Mouse (Mus musculus) forebrain, embryonic 11.5 days (tissue): ENCODE measurements at regions not wholly inside any gene's neighbourhood (a gene's known extent, or its start where the extent isn't known, plus 50 kb on each side); places are given as distances from the start of the nearest gene placed in this dataset.

Source experiments
- ATAC-seq: fragments of 200-750 bp; cut with Nextera tagmentation; replicated peaks from 2 replicates; pipeline ENCODE4 v1.8.0; 2017; ENCODE audit warnings: moderate TSS enrichment; ENCODE audit not compliant: low FRiP score
- DNase-seq: peaks from one replicate; pipeline ENCODE4 v3.0.0-alpha.2; 2017; ENCODE audit warnings: low spot score
- H3K27ac ChIP-seq: fragments of 300-500 bp; sonication (generic); 2 replicates; pipeline ENCODE4 v1.5.1; 2014; ENCODE audit warnings: low read depth, low read length
- H3K27me3 ChIP-seq: fragments of 300-500 bp; sonication (generic); 2 replicates; pipeline ENCODE4 v1.6.1; 2014; ENCODE audit warnings: mild to moderate bottlenecking, low read length, mixed read lengths; ENCODE audit not compliant: control insufficient read depth, insufficient read depth
- H3K36me3 ChIP-seq: fragments of 300-500 bp; sonication (generic); 2 replicates; pipeline ENCODE4 v1.6.1; 2014; ENCODE audit warnings: mild to moderate bottlenecking, low read length, moderate library complexity, mixed read lengths; ENCODE audit not compliant: control insufficient read depth, insufficient read depth
- H3K4me1 ChIP-seq: fragments of 300-500 bp; sonication (generic); replicated peaks from 2 replicates; pipeline ENCODE4 v1.6.1; 2014; ENCODE audit warnings: low read length, mixed read lengths; ENCODE audit not compliant: control insufficient read depth, insufficient read depth
- H3K4me2 ChIP-seq: fragments of 300-500 bp; sonication (generic); 2 replicates; pipeline ENCODE4 v1.6.1; 2014; ENCODE audit warnings: low read depth, mild to moderate bottlenecking, low read length, moderate library complexity, mixed read lengths; ENCODE audit not compliant: severe bottlenecking
- H3K4me3 ChIP-seq: fragments of 300-500 bp; sonication (generic); 2 replicates; pipeline ENCODE4 v1.5.1; 2014; ENCODE audit warnings: low read depth, low read length
- H3K9ac ChIP-seq: fragments of 300-500 bp; sonication (generic); 2 replicates; pipeline ENCODE4 v1.6.1; 2014; ENCODE audit warnings: low read length
- H3K9me3 ChIP-seq: fragments of 300-500 bp; sonication (generic); 2 replicates; pipeline ENCODE4 v1.6.1; 2016; ENCODE audit warnings: low read length, mixed read lengths; ENCODE audit not compliant: control insufficient read depth
- WGBS: fragments of 180-500 bp; shearing (Covaris S2); extraction: QIAGEN DNeasy Blood & Tissue Kit; methylation state at CpG from one replicate; pipeline ENCODE4 v1.1.7; 2014; 5-methylcytosine and 5-hydroxymethylcytosine counted together

GRCm38 (mm10) chr7:138758386-138758785 is 87.5 kb upstream of the Ppp2r2d start:
- no peak overlapping the region for H3K4me2 ChIP-seq
- H3K9me3 ChIP-seq, result no peaks in the 10 kb centered on the region
- H3K4me1 ChIP-seq, result no peaks in the 10 kb centered on the region
- DNase-seq (no peak), ATAC-seq (no peak)
- H3K4me3 ChIP-seq, result no peak overlapping the region
- no peaks in the 10 kb centered on the region for H3K27me3 ChIP-seq
- 88% methylated on average over 1 of the region's 1 CpGs for WGBS
- no peak overlapping the region for H3K9ac ChIP-seq
- no peaks in the 10 kb centered on the region for H3K36me3 ChIP-seq
- no peak overlapping the region for H3K27ac ChIP-seq

GRCm38 (mm10) chr7:138748442-138748841 is 97.4 kb upstream of the Ppp2r2d start:
- Histone ChIP-seq H3K27ac (no peak overlapping the region), H3K4me1 (0 out of 2 replicates have a peak, but pooled peaks cover 1% of the 10 kb centered on the region), H3K9ac (no peak overlapping the region), H3K27me3 (no peaks in the 10 kb centered on the region), H3K4me3 (no peak overlapping the region), H3K9me3 (no peaks in the 10 kb centered on the region), H3K4me2 (no peak overlapping the region), H3K36me3 (no peaks in the 10 kb centered on the region)
- no peak for DNase-seq
- no peak for ATAC-seq
- 83% methylated on average over 2 of the region's 2 CpGs for WGBS

GRCm38 (mm10) chr7:138746616-138747015 is 99.3 kb upstream of the Ppp2r2d start:
- Histone ChIP-seq H3K9ac (no peak overlapping the region), H3K27ac (no peak overlapping the region), H3K4me1 (0 out of 2 replicates have a peak, but pooled peaks cover 1% of the 10 kb centered on the region), H3K4me2 (no peak overlapping the region), H3K9me3 (no peaks in the 10 kb centered on the region), H3K27me3 (no peaks in the 10 kb centered on the region), H3K36me3 (no peaks in the 10 kb centered on the region), H3K4me3 (no peak overlapping the region)
- no peak for ATAC-seq
- 53% methylated on average over 8 of the region's 8 CpGs for WGBS
- no peak for DNase-seq

GRCm38 (mm10) chr7:138742516-138742845 is 103.4 kb upstream of the Ppp2r2d start:
- 87% methylated on average over 4 of the region's 4 CpGs for WGBS

GRCm38 (mm10) chr7:138741816-138742515 is 103.9 kb upstream of the Ppp2r2d start:
- Histone ChIP-seq H3K27me3 (no peaks in the 10 kb centered on the region), H3K4me3 (no peak overlapping the region), H3K4me1 (0 out of 2 replicates have a peak, but pooled peaks cover 1% of the 10 kb centered on the region), H3K9ac (no peak overlapping the region), H3K4me2 (no peak overlapping the region), H3K36me3 (no peaks in the 10 kb centered on the region), H3K27ac (no peak overlapping the region), H3K9me3 (no peaks in the 10 kb centered on the region)
- DNase-seq, result no peak
- 81% methylated on average over 7 of the region's 7 CpGs for WGBS
- no peak for ATAC-seq

More at GRCm38 (mm10) chr7:138742516-138742845, 103.4 kb upstream of the Ppp2r2d start:
- H3K27me3 ChIP-seq, result no peaks in the 10 kb centered on the region
- ATAC-seq (no peak), DNase-seq (no peak)
- no peaks in the 10 kb centered on the region for H3K36me3 ChIP-seq
- H3K9me3 ChIP-seq, result no peaks in the 10 kb centered on the region
- H3K9ac ChIP-seq, result no peak overlapping the region
- H3K4me2 ChIP-seq, result no peak overlapping the region
- H3K4me1 ChIP-seq, result 0 out of 2 replicates have a peak, but pooled peaks cover 1% of the 10 kb centered on the region
- no peak overlapping the region for H3K4me3 ChIP-seq
- H3K27ac ChIP-seq, result no peak overlapping the region

- Histone ChIP-seq H3K27me3 (no peaks in the 10 kb centered on the region), H3K4me2 (no peak overlapping the region), H3K9me3 (no peaks in the 10 kb centered on the region), H3K4me1 (no peaks in the 10 kb centered on the region), H3K27ac (no peak overlapping the region), H3K36me3 (no peaks in the 10 kb centered on the region), H3K9ac (no peak overlapping the region), H3K4me3 (no peak overlapping the region)
- ATAC-seq (no peak), DNase-seq (peak; percentile 65)
- WGBS, result 31% methylated on average over 4 of the region's 4 CpGs
Measured at GRCm38 (mm10) chr7:138734254-138734653, 111.6 kb upstream of the Ppp2r2d start.

GRCm38 (mm10) chr7:138724829-138725228 is 121.0 kb upstream of the Ppp2r2d start:
- DNase-seq, result no peak

GRCm38 (mm10) chr7:138719608-138720007 is 126.3 kb upstream of the Ppp2r2d start:
- H3K36me3 ChIP-seq, result no peaks in the 10 kb centered on the region
- H3K9ac ChIP-seq, result no peak overlapping the region
- no peaks in the 10 kb centered on the region for H3K9me3 ChIP-seq
- no peak overlapping the region for H3K4me3 ChIP-seq
- DNase-seq (no peak), ATAC-seq (no peak)
- 79% methylated on average over 5 of the region's 5 CpGs for WGBS
- H3K27me3 ChIP-seq, result no peaks in the 10 kb centered on the region
- no peaks in the 10 kb centered on the region for H3K4me1 ChIP-seq
- H3K4me2 ChIP-seq, result no peak overlapping the region
- H3K27ac ChIP-seq, result no peak overlapping the region

More at GRCm38 (mm10) chr7:138724829-138725228, 121.0 kb upstream of the Ppp2r2d start:
- Histone ChIP-seq H3K4me2 (no peak overlapping the region), H3K4me3 (no peak overlapping the region), H3K36me3 (no peaks in the 10 kb centered on the region), H3K4me1 (no peaks in the 10 kb centered on the region), H3K27ac (no peak overlapping the region), H3K9ac (no peak overlapping the region), H3K9me3 (no peaks in the 10 kb centered on the region), H3K27me3 (no peaks in the 10 kb centered on the region)
- ATAC-seq, result no peak
- 91% methylated on average over 2 of the region's 2 CpGs for WGBS

GRCm38 (mm10) chr7:138719115-138719514 is 126.8 kb upstream of the Ppp2r2d start:
- Histone ChIP-seq H3K27me3 (no peaks in the 10 kb centered on the region), H3K9me3 (no peaks in the 10 kb centered on the region), H3K36me3 (no peaks in the 10 kb centered on the region), H3K4me2 (no peak overlapping the region), H3K27ac (no peak overlapping the region), H3K9ac (no peak overlapping the region), H3K4me3 (no peak overlapping the region), H3K4me1 (no peaks in the 10 kb centered on the region)
- WGBS, result 85% methylated on average over 3 of the region's 3 CpGs
- DNase-seq (no peak), ATAC-seq (no peak)
